Mouse (Mus musculus): ENCODE data around the gene Efcab14. TPM values are rescaled to one million over a fixed set of nuclear protein-coding genes. Genes with fewer than 3 reads are reported as not detected.

The Efcab14 gene
- polyA plus RNA-seq, 1 experiment: 31.2 TPM

GRCm38 (mm10) chr4:115767647-115768467 is 30.3 kb downstream of the Efcab14 start:
- no peaks in the 10 kb centered on the region for H3K4me1 ChIP-seq (replicated peaks; ENCODE audit: control insufficient read depth, insufficient read depth, low read length)
- TF ChIP-seq CTCF (IDR thresholded peaks at IDR 0.05; ENCODE audit: borderline replicate concordance, control insufficient read depth, extremely low read depth, insufficient read depth, low read length, poor library complexity) (no peak), POLR2A (IDR thresholded peaks at IDR 0.05; ENCODE audit: control insufficient read depth, extremely low read depth, insufficient read depth, low read length, poor library complexity) (no peak)
- no peaks in the 10 kb centered on the region for H3K27me3 ChIP-seq (ENCODE audit: control insufficient read depth, insufficient read depth, low read length)
- DNase-seq: no peak
- H3K36me3 ChIP-seq (ENCODE audit: control insufficient read depth, insufficient read depth, low read length): peaks cover 43% of the 10 kb centered on the region
- no peak overlapping the region for H3K4me3 ChIP-seq (ENCODE audit: control insufficient read depth, insufficient read depth, low read length)
- 92% methylated on average over 11 of the region's 11 CpGs for WGBS
- no peak overlapping the region for H3K27ac ChIP-seq (ENCODE audit: control insufficient read depth, insufficient read depth, low read length)

GRCm38 (mm10) chr4:115775056-115775455 is 37.5 kb downstream of the Efcab14 start:
- Histone ChIP-seq H3K36me3 (ENCODE audit: control insufficient read depth, insufficient read depth, low read length) (peaks cover 19% of the 10 kb centered on the region), H3K4me3 (ENCODE audit: control insufficient read depth, insufficient read depth, low read length) (no peak overlapping the region), H3K27me3 (ENCODE audit: control insufficient read depth, insufficient read depth, low read length) (no peaks in the 10 kb centered on the region), H3K4me1 (replicated peaks; ENCODE audit: control insufficient read depth, insufficient read depth, low read length) (peaks cover 2% of the 10 kb centered on the region; the same call in 1 of the 2 replicates), H3K27ac (ENCODE audit: control insufficient read depth, insufficient read depth, low read length) (no peak overlapping the region)
- no peak for DNase-seq
- no peak for TF ChIP-seq POLR2A (IDR thresholded peaks at IDR 0.05; ENCODE audit: control insufficient read depth, extremely low read depth, insufficient read depth, low read length, poor library complexity)
- TF ChIP-seq CTCF (IDR thresholded peaks at IDR 0.05; ENCODE audit: borderline replicate concordance, control insufficient read depth, extremely low read depth, insufficient read depth, low read length, poor library complexity): no peak
- WGBS: 89% methylated on average over 6 of the region's 6 CpGs

DNA sequence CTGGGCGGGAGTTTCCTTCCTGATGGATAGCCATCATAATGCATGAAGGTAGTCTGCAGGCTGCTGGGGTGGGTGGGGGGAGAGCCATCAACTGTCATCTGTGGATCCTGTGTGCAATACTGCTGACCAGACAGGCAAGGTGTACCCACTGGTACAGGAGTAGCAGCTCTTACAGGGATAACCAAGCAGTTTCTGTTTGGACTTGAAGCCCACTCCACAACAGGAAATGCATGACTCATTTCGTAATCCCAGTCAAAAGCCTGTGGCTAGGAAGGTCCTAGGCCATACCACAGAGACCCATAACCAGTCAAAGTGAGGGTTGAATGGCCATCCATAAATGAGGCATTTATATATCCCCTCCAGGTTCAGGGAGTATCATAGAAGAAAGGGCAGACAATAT is 40.1 kb downstream of the Efcab14 start:
- Histone ChIP-seq H3K36me3 (ENCODE audit: control insufficient read depth, insufficient read depth, low read length) (peaks cover 15% of the 10 kb centered on the region), H3K27ac (ENCODE audit: control insufficient read depth, insufficient read depth, low read length) (no peak overlapping the region), H3K4me3 (ENCODE audit: control insufficient read depth, insufficient read depth, low read length) (no peak overlapping the region), H3K27me3 (ENCODE audit: control insufficient read depth, insufficient read depth, low read length) (no peaks in the 10 kb centered on the region), H3K4me1 (replicated peaks; ENCODE audit: control insufficient read depth, insufficient read depth, low read length) (peaks cover 5% of the 10 kb centered on the region; the same call in 1 of the 2 replicates)
- DNase-seq: no peak
- WGBS: 95% methylated on average over 2 of the region's 2 CpGs
- TF ChIP-seq POLR2A (IDR thresholded peaks at IDR 0.05; ENCODE audit: control insufficient read depth, extremely low read depth, insufficient read depth, low read length, poor library complexity): no peak
- TF ChIP-seq CTCF (IDR thresholded peaks at IDR 0.05; ENCODE audit: borderline replicate concordance, control insufficient read depth, extremely low read depth, insufficient read depth, low read length, poor library complexity): no peak

DNA sequence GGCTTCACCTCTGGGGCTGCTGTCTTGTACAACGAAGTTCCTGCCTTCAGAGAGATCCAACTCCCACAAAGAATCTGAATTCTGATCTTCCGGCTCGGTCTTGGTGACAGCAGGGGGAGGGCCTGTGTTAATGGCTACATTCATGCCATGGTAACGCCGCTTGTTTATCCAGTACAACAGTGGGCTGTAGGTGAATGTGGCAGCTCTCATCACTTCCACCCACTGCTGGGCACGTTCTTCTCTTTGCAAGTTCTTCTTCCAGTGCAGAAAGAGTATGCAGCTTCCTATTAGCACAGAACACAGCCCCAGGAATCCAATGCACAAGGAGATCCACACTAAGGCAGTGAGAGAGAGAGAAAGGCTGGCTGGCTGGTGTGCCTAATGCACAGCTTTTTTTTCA is 42.7 kb downstream of the Efcab14 start:
- DNase-seq: no peak
- Histone ChIP-seq H3K4me3 (ENCODE audit: control insufficient read depth, insufficient read depth, low read length) (no peak overlapping the region), H3K27me3 (ENCODE audit: control insufficient read depth, insufficient read depth, low read length) (no peaks in the 10 kb centered on the region), H3K36me3 (ENCODE audit: control insufficient read depth, insufficient read depth, low read length) (no peaks in the 10 kb centered on the region; the same call in none of the 2 replicates), H3K27ac (ENCODE audit: control insufficient read depth, insufficient read depth, low read length) (no peak overlapping the region), H3K4me1 (replicated peaks; ENCODE audit: control insufficient read depth, insufficient read depth, low read length) (peaks cover 8% of the 10 kb centered on the region)
- TF ChIP-seq CTCF (IDR thresholded peaks at IDR 0.05; ENCODE audit: borderline replicate concordance, control insufficient read depth, extremely low read depth, insufficient read depth, low read length, poor library complexity): no peak
- whole genome bisulfite sequencing: 54% methylated on average over 6 of the region's 6 CpGs

DNA sequence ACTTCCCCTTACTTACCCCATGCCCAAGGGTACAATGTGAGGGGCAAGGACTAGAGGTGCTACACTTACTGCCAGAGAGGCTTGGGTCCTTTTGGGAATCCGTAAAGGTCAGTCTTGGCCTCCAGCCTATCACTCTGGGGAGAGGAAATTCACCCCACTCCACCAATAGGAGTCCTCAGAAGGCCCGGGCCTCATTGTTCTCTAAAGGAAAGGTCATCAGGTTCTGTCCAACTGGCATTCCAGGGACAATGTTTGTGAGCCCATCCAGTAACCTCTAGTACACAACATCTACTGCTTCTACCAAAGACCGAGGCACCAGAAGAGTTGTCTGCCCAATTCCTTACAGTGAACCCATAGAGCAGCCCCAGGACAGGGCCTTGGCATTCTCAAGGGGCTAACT is 43.4 kb downstream of the Efcab14 start, which contains the start of gene Tex38:
Gene Tex38 (minus strand): TSS at position 101 of the 400 bp plus-strand sequence.
- Histone ChIP-seq H3K4me3 (ENCODE audit: control insufficient read depth, insufficient read depth, low read length) (no peak within 1 kb of the TSS), H3K4me1 (replicated peaks; ENCODE audit: control insufficient read depth, insufficient read depth, low read length) (peaks cover 13% of the 10 kb centered on the region), H3K27me3 (ENCODE audit: control insufficient read depth, insufficient read depth, low read length) (no peaks in the 10 kb centered on the region), H3K27ac (ENCODE audit: control insufficient read depth, insufficient read depth, low read length) (no peak within 1 kb of the TSS), H3K36me3 (ENCODE audit: control insufficient read depth, insufficient read depth, low read length) (no peaks in the 10 kb centered on the region; the same call in none of the 2 replicates)
- no peak for DNase-seq
- TF ChIP-seq CTCF (IDR thresholded peaks at IDR 0.05; ENCODE audit: borderline replicate concordance, control insufficient read depth, extremely low read depth, insufficient read depth, low read length, poor library complexity) (no peak), POLR2A (IDR thresholded peaks at IDR 0.05; ENCODE audit: control insufficient read depth, extremely low read depth, insufficient read depth, low read length, poor library complexity) (no peak)
- 91% methylated on average over 3 of the region's 3 CpGs for WGBS

GRCm38 (mm10) chr4:115782026-115782805 is 44.7 kb downstream of the Efcab14 start:
- Histone ChIP-seq H3K4me1 (replicated peaks; ENCODE audit: control insufficient read depth, insufficient read depth, low read length) (peaks cover 13% of the 10 kb centered on the region), H3K4me3 (ENCODE audit: control insufficient read depth, insufficient read depth, low read length) (no peak overlapping the region), H3K36me3 (ENCODE audit: control insufficient read depth, insufficient read depth, low read length) (no peaks in the 10 kb centered on the region), H3K27ac (ENCODE audit: control insufficient read depth, insufficient read depth, low read length) (no peak overlapping the region), H3K27me3 (ENCODE audit: control insufficient read depth, insufficient read depth, low read length) (no peaks in the 10 kb centered on the region)
- no peak for DNase-seq
- TF ChIP-seq CTCF (IDR thresholded peaks at IDR 0.05; ENCODE audit: borderline replicate concordance, control insufficient read depth, extremely low read depth, insufficient read depth, low read length, poor library complexity): no peak
- TF ChIP-seq POLR2A (IDR thresholded peaks at IDR 0.05; ENCODE audit: control insufficient read depth, extremely low read depth, insufficient read depth, low read length, poor library complexity): no peak
- 96% methylated on average over 5 of the region's 5 CpGs for WGBS
